Comparison of ENCODE assay signal across 9 mouse cellular contexts in the genomic region with DNA sequence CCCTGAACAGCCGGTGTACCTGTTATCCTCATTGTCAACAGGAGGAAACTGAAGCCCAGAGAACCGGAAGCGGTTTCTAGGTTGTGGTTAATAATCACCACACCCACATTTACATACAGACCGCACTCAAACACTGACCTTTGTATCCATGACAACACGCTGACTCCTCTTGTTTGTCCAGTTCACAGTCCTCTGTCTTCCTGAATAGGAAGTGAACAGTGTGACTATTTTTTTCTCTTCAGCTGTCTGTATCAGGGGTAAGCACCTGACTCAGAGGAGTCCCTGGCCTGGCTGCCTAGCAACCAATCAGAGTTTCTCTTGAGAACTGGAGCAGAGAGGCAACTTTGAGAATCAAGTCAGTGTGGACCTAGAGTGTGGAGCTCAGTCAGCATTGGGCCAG.
DNase-seq lines count a peak whose midpoint lies in the region; ATAC-seq and TF ChIP-seq lines count a peak whose summit lies in the region.
"Had no signal": no experiment of that assay in that cellular context is flagged by ENCODE, and none has a peak within 500 bp of the region (broad histone marks: within the 10 kb centered on the region; RNA-seq: fewer than 3 reads in every experiment).

No protein-coding gene starts in this region.

- no peak overlapping the region for H3K4me3 ChIP-seq in liver, embryonic 16.5 days (ENCODE audit: low read depth, low read length)
- no peak overlapping the region for H3K4me3 ChIP-seq in stomach, postnatal 0 days (ENCODE audit: low read depth, low read length)
- no peak overlapping the region for H3K4me3 ChIP-seq in midbrain, embryonic 10.5 days
- H3K4me3 ChIP-seq: midbrain, embryonic 12.5 days had no signal

- H3K36me3 ChIP-seq in liver, embryonic 16.5 days (ENCODE audit: control insufficient read depth, insufficient read depth): no peaks in the 10 kb centered on the region
- H3K36me3 ChIP-seq in stomach, postnatal 0 days (ENCODE audit: control insufficient read depth, insufficient read depth, low read length): no peaks in the 10 kb centered on the region
- no peaks in the 10 kb centered on the region for H3K36me3 ChIP-seq in midbrain, embryonic 10.5 days
- H3K36me3 ChIP-seq: midbrain, embryonic 12.5 days had no signal

- no peak overlapping the region for H3K27ac ChIP-seq in liver, embryonic 16.5 days (ENCODE audit: low read length)
- H3K27ac ChIP-seq in stomach, postnatal 0 days (replicated peaks): no peak overlapping the region
- no peak overlapping the region; the same call in 1 of the 2 replicates for H3K27ac ChIP-seq in midbrain, embryonic 10.5 days (replicated peaks)
- H3K27ac ChIP-seq: midbrain, embryonic 12.5 days had no signal

- H3K27me3 ChIP-seq in liver, embryonic 16.5 days (ENCODE audit: control insufficient read depth, insufficient read depth, low read depth, low read length): no peaks in the 10 kb centered on the region
- no peaks in the 10 kb centered on the region for H3K27me3 ChIP-seq in stomach, postnatal 0 days (ENCODE audit: control insufficient read depth, insufficient read depth, low read length)
- no peaks in the 10 kb centered on the region for H3K27me3 ChIP-seq in midbrain, embryonic 10.5 days (ENCODE audit: low read depth, poor library complexity, severe bottlenecking)
- H3K27me3 ChIP-seq: midbrain, embryonic 12.5 days had no signal

- TF ChIP-seq CTCF in stomach, postnatal 0 days (IDR thresholded peaks at IDR 0.05; ENCODE audit: low read depth): no peak

- WGBS in liver, embryonic 16.5 days (ENCODE audit: insufficient replicate concordance): 33% methylated on average over 5 of the region's 5 CpGs
- WGBS in stomach, postnatal 0 days: 52% methylated on average over 5 of the region's 5 CpGs
- 91% methylated on average over 5 of the region's 5 CpGs for WGBS in midbrain, embryonic 10.5 days

- DNase-seq in spleen, adult 18-20 months: peak; percentile 21 to 25
- no peak for DNase-seq in spleen, adult 12 weeks (ENCODE audit: low spot score)
- peak; percentile 37 for DNase-seq in induced T-regulatory cell, adult 2 months (ENCODE audit: low read depth)
- peak; percentile 56 for DNase-seq in stomach, postnatal 0 days (ENCODE audit: low spot score)
- DNase-seq in midbrain, embryonic 10.5 days (ENCODE audit: low spot score): no peak
- DNase-seq: thymus, postnatal 36 days had no signal

- H3K9me3 ChIP-seq in liver, embryonic 16.5 days (replicated peaks; ENCODE audit: control insufficient read depth, low read length): no peaks in the 10 kb centered on the region
- H3K9me3 ChIP-seq in stomach, postnatal 0 days (ENCODE audit: control insufficient read depth, low read length): no peaks in the 10 kb centered on the region
- peaks cover 7% of the 10 kb centered on the region for H3K9me3 ChIP-seq in midbrain, embryonic 10.5 days (replicated peaks)

- H3K4me2 ChIP-seq in liver, embryonic 16.5 days (ENCODE audit: low read depth, low read length): no peak overlapping the region
- no peak overlapping the region for H3K4me2 ChIP-seq in stomach, postnatal 0 days (replicated peaks; ENCODE audit: low read depth)
- H3K4me2 ChIP-seq: midbrain, embryonic 12.5 days had no signal

- no peak overlapping the region for H3K9ac ChIP-seq in liver, embryonic 16.5 days (ENCODE audit: low read depth, low read length)
- no peak overlapping the region for H3K9ac ChIP-seq in stomach, postnatal 0 days (ENCODE audit: low read length)
- H3K9ac ChIP-seq: midbrain, embryonic 12.5 days had no signal

- no peaks in the 10 kb centered on the region; the same call in 1 of the 2 replicates for H3K4me1 ChIP-seq in liver, embryonic 16.5 days (ENCODE audit: control insufficient read depth, low read depth, low read length)
- H3K4me1 ChIP-seq in stomach, postnatal 0 days (replicated peaks; ENCODE audit: control insufficient read depth, insufficient read depth): no peaks in the 10 kb centered on the region
- peaks cover 22% of the 10 kb centered on the region for H3K4me1 ChIP-seq in midbrain, embryonic 10.5 days

- TF ChIP-seq EP300 in stomach, postnatal 0 days (optimal IDR thresholded peaks at IDR 0.05): no peak

- ATAC-seq in liver, embryonic 16.5 days (ENCODE audit: low read depth): peak; percentile 88
- ATAC-seq in stomach, postnatal 0 days (ENCODE audit: low FRiP score, low TSS enrichment): peak; percentile 98
- ATAC-seq in frontal cortex, adult (ENCODE audit: low TSS enrichment): no peak

Comparison
In these comparisons a context has a peak if more than half of its experiments do, and no peak if none do; other contexts are left out.
1. DNase-seq: peak in spleen, adult 18-20 months (2 of 2), induced T-regulatory cell, adult 2 months (single experiment) and stomach, postnatal 0 days (single experiment); none in spleen, adult 12 weeks (single experiment) and midbrain, embryonic 10.5 days (single experiment).